Mouse (Mus musculus): ENCODE results near the gene Mrpl43.
A peak's percentile ranks its signal among the peaks of the same experiment; 100 is the strongest.

Gene Mrpl43

GRCm38 (mm10) chr19:45007425-45008191, 1.4 kb upstream of the Mrpl43 start:
- no peak for DNase-seq (ENCODE audit: low read depth, low spot score)

- DNase-seq (ENCODE audit: low read depth, low spot score), result no peak
Measured at GRCm38 (mm10) chr19:45007021-45007420, 779 bp upstream of the Mrpl43 start.

GRCm38 (mm10) chr19:45005444-45005843, 798 bp downstream of the Mrpl43 start, which contains the start of gene Twnk:
TSS of gene Twnk (plus strand) at chr19:45005663.
- peak; percentile 67 for DNase-seq (ENCODE audit: low read depth, low spot score)

- DNase-seq (ENCODE audit: low read depth, low spot score), result no peak
Measured at GRCm38 (mm10) chr19:45003740-45004516, 2.3 kb downstream of the Mrpl43 start.

- DNase-seq (ENCODE audit: low read depth, low spot score), result no peak
Measured at GRCm38 (mm10) chr19:45002301-45002700, 3.9 kb downstream of the Mrpl43 start.

- no peak for DNase-seq (ENCODE audit: low read depth, low spot score)
Measured at GRCm38 (mm10) chr19:44999647-45000046, 6.6 kb downstream of the Mrpl43 start.

DNA sequence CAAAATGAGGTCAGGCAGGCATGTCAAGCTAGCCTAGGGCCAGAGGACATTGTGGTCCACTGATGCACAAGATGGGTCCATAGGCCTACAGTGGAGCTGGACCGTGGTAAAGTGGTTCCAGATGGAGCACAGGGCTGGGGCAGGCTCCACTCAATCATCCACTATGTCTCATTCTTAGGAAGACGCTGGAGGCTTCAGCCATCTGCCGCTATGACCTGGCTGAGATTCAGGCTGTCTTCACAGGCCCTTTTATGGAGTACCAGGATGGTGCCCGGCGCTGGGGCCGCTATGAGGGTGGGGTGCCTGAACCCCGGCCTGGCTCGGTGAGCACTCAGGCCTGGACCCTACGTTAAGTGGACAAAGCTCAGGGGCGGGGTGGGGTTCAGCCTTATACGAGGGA, 8.5 kb downstream of the Mrpl43 start:
- no peak for DNase-seq (ENCODE audit: low read depth, low spot score)

DNA sequence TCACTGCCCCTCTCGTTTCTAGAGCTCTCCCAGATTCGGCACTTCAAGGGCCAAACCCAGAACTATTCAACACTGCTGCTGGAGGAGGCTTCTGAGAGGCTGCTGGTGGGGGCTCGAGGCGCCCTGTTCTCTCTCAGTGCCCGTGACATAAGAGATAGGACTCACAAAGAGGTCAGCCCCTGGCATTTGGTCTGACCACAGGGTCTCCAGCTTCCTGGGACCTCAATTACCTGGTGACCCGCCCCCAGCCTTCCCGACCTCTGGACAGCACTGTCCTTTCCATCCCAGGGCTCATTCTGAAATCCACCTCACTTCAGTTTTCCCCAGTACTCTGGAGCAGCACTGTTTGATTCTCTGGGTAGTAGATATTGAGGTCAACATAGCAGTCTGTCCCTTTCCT, 13.5 kb downstream of the Mrpl43 start:
- no peak for DNase-seq (ENCODE audit: low read depth, low spot score)

DNA sequence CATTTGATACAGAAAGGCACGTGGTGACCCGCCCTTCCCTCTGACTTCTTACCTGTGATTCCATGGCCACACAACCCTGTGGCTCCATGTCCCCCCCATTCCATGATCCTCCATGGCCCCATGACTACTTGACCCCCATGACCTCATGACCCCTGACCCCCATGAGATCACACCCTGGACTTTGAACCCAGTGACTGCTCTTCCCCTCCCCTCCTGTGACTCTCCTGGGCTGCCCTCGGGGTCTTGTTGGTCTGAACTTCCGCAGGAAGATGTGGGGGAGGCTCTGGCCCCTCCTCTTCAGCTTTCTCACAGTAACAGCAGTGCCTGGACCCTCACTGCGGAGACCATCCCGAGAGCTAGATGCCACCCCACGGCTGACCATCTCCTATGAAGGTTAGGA, 14.0 kb downstream of the Mrpl43 start:
- no peak for DNase-seq (ENCODE audit: low read depth, low spot score)

DNA sequence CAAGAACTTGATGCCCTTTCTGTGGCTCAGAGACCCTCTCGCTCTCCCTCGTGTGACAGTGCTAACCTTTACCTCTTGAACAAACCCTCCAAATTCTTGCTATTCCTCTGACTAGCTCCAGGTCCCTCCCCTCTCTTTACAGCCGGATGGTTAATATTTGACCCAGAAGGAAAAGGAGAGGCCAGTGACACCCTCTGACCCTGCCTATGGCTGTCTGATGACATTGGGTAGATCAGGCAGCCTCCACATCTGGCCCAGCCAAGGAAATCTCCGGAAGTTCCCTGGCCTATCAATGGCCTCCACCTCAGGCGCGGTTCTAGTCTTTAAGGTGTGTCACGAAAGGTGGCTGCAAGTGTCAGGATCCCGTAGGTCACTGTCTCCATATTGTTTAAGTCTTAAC, 15.2 kb downstream of the Mrpl43 start:
- no peak for DNase-seq (ENCODE audit: low read depth, low spot score)

- DNase-seq (ENCODE audit: low read depth, low spot score), result no peak
Measured at GRCm38 (mm10) chr19:44989567-44990495, 16.4 kb downstream of the Mrpl43 start.

DNA sequence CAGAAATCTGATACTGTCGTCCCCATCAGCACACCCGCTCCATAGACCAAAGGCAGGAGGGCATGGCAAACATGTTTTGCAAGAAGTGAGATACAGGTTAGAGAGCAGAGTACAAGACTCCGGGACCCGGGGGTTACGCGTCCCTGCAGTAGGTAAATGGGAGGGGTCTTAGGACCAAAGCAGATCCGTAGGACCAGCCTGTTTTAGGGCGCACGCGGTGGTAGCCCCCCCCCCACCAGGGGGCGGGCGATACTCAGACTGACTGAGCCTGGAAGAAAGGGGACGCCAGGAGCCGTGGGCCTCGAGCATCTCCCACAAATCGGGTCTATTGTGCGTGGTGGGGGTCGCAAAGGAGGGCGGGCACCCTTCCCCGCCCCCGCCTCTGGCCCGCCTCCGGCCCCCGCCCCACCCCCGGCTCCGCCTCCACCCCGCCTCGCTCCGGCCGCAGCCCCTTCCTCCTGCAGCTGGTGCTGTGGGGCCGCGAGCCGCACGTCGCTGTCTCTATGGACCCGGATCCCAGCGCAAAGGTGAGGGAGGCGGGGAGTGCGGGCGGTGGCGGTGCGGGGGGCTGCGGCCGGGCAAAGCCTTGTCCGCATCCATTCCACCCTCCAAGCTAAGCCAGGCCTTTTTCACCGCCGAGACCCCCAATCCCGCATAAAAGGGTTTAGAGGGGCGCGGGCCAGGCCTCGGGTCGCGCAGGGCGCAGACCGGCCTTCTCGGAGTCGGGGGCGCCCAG, 17.2 kb downstream of the Mrpl43 start, which contains the start of gene Sema4g:
TSS of gene Sema4g (plus strand) at position 271 of the 736 bp plus-strand sequence.
- no peak for DNase-seq (ENCODE audit: low read depth, low spot score)

DNA sequence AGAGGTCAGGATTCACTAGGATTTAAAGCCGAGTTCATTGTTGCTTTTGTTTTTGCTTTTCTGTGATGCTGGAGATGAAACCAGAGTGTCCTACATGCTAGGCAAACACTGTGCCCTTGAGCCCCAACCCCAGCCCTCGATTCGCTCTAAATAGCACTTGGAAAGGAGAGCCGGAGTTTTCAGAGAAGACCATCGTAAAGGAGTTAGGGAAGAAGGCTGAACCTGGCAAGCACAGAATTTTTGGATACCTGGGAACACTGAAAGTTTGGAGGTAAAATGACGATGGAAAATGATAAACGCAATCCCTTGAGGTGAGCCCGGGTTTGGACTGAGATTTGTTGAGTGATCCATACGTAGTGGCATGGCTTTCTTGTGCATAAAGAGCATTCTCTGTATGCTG, 17.9 kb downstream of the Mrpl43 start:
- no peak for DNase-seq (ENCODE audit: low read depth, low spot score)

DNA sequence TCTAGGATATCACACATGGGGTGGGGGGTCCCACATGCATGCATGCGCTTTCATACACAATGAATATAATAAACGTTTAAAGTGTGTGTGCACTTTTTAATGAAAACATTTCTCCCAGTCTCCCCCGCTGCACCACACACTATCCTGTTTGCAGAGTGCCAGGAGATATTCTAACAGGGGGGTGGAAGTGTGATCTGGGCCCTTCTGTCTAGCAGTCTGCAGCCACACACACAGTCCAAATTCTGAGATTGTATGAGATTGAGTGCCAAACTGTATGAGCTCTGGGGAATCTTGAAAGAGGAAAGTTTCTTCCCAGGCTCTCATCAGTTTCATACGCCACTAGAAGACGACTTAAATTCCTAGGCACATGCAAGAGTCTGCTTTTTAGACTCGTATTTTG, 18.4 kb downstream of the Mrpl43 start:
- no peak for DNase-seq (ENCODE audit: low read depth, low spot score)

DNA sequence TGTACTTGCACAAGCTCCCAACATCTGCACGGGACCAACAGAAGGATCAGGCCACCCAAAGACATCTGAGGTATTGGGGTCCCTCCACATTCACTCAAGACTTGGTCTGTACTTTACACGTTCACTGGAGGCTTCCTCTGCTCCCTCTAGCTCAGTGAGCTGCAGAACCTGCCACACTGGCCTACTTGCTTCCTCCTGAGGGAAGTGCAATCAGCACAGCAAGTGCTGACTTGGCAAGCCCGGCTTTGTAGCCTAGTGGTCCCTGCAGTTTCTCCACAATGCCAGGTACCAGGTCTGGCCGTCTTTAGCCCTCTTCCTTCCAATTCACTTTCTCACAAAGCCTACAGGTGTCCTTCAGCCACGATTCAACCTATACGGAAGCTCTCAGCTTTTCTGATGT, 19.2 kb downstream of the Mrpl43 start:
- no peak for DNase-seq (ENCODE audit: low read depth, low spot score)

DNA sequence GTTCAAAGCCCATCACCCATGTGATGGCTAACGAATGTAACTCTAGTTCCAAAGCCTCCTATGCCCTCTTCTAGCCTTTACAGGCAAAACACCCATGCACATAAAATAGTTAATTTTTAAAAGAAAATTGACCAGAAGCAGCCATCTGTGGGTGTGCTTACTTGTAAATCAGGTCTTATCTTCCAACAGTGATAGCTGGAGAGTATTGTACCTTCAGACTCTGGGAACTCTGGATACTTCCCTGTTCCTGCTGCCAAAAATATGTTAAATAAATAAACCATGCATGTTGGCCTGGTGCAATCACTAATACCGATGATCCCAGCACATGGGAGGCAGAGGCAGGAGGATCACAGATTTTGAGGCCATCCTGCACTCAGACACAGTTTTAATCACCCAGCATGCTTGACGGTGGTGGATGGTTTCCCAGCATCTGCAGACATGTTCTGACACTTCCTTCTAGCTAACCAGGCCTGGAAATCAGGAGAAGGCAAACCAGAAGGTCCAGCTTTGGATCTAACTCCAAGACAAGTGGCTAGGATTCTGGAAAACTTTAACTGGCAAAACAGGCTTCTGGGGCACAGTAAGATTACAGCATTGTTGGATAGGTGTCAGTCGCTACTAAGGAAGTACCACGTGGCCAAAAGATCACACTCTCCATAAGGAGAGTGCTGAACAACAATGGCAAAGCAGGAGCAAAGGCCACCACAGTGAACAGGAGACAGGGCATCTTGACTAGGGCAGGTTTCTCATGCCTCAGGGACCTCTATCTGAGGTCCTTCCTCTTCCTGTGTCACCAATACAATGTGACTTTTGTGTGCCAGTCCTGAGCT, 20.9 kb downstream of the Mrpl43 start:
- DNase-seq (ENCODE audit: low read depth, low spot score), result no peak

GRCm38 (mm10) chr19:44984420-44984819, 21.8 kb downstream of the Mrpl43 start:
- no peak for DNase-seq (ENCODE audit: low read depth, low spot score)

GRCm38 (mm10) chr19:44983366-44983765, 22.9 kb downstream of the Mrpl43 start:
- no peak for DNase-seq (ENCODE audit: low read depth, low spot score)

DNA sequence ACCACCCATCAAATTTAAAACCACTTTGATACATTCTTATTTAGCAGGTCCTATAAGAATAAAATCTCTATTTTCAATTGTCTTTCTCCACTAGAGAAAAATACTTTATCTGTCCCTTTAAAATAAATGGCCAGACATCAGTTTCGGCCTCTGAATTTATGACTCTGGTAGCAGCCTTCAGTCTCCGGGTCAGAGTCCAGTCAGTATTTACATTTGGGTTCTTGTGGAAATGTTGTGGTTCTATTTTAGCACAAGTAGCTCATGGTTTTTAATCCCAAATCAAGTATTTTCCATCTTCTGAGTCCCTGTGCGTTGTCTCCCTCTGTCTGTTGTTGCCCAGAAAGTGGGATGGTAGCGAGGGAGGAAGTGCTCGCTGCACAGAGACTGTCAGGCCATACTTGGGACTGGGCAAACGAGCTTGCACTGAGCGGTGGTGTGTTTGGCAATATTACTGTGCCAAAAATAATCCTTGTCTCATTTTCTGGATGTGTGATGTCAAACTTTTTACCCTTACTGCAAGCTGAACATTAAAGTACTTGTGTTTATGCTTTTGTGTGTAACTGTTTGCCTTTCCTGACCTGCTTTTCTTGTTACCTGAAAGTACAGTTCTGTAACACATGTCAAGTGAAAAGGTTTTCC, 23.6 kb downstream of the Mrpl43 start:
- DNase-seq (ENCODE audit: low read depth, low spot score), result no peak

DNA sequence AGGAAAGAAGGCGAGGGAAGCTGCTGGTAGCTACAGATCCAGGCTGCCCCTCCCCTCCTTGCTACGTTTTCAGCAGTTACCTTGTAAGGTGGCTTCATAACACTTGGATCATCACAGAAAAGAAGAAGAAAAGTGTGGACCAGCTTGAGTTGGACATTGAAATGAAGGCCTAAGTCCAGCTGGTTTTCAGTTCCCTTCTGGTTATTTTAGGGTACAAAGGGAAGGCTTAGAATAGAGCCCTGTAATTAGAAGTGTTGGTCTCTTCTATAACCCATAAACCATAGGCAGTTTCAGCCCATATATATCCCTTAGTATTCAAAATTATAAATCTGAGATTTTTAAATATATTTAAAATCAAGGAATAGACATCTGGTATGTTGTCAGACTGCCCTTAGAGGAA, 25.5 kb downstream of the Mrpl43 start:
- DNase-seq (ENCODE audit: low read depth, low spot score), result no peak
